Mouse (Mus musculus) brain, adult 10 weeks (tissue): ENCODE measurements around the gene C2cd4b. TPM values are rescaled to one million over a fixed set of nuclear protein-coding genes. Genes with fewer than 3 reads are reported as not detected.

Source experiments
- polyA plus RNA-seq: library from polyadenylated mRNA; stranded (reverse); fragments of 350-450 nt; fragmentation: Illumina TruSeq; extraction: RNeasy Lipid Tissue Mini Kit (QIAGEN cat#74804); gene quantifications from one replicate; pipeline ENCODE4 v1.2.3, GENCODE M21; 2015; ENCODE audit warnings: low read depth, low replicate concordance

C2cd4b gene
- 0.82 TPM for polyA plus RNA-seq

DNA sequence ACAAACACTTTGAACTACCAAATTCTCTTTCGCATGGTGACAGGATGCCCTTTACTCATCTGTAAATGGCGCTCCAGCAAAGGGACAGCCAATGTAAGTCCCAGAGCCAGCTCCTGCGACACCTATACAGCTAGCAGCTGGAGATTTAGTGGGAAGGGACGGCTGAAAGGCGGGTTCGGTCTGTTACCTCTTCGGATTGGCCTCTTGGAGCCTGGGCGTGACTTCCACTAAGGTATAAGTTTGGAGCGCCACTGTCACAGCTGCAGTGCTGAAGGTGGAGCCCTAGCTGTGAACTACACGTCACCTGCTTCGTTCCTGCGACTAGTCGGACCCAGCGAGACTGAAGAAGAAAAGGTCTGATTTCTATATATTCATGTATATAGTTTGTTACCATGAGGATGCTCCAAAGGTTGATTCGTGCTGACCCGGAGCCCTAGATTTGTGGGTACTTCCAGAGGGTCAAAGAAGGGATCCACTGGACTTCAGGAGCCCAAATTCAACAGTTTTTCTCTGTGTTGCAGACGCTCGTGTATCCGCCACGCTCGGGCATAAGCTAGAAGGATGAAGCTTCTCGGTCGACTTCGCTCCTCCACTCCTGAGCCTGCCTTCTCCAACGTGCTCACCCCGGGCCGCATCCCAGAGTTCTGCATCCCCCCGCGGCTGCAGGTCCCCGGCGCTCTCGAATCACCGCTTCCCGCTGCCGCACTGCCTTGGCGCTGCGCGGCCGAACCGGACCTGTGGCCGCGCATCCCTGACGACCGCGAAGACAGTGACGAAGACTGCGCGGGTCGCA lies at the start of gene C2cd4b:
Gene C2cd4b, plus strand, starts transcription at position 275 of the 793 bp plus-strand sequence.

Other genes starting within 250 kb of the C2cd4b start
- 34.6 TPM for gene Tln2, start 199.7 kb upstream of the C2cd4b start, polyA plus RNA-seq
- gene C2cd4a, start 72.9 kb downstream of the C2cd4b start, polyA plus RNA-seq = not detected
- 33.1 TPM for gene Vps13c, start 81.0 kb downstream of the C2cd4b start, polyA plus RNA-seq